Mouse (Mus musculus) kidney, embryonic 15.5 days (tissue): ENCODE data around the gene Bola1. TPM values are rescaled to one million over a fixed set of nuclear protein-coding genes. Genes with fewer than 3 reads are reported as not detected.
"Not testable (repeated sequence)": the region's sequence is repeated elsewhere in the genome, so short reads cannot be mapped to it uniquely, and the experiment has no call there.

Source experiments
- ATAC-seq: fragments of 200-750 bp; cut with Nextera tagmentation; replicated peaks from 2 replicates; pipeline ENCODE4 v1.8.0; 2017; ENCODE audit warnings: moderate TSS enrichment; ENCODE audit not compliant: low FRiP score
- H3K27ac ChIP-seq: fragments of 300-500 bp; sonication (generic); 2 replicates; pipeline ENCODE4 v1.5.1; 2015; ENCODE audit warnings: mild to moderate bottlenecking, inconsistent platforms
- H3K27me3 ChIP-seq: fragments of 300-500 bp; sonication (generic); 2 replicates; pipeline ENCODE4 v1.6.1; 2015; ENCODE audit warnings: inconsistent platforms
- H3K36me3 ChIP-seq: fragments of 300-500 bp; sonication (generic); 2 replicates; pipeline ENCODE4 v1.6.1; 2015; ENCODE audit warnings: inconsistent platforms
- H3K4me1 ChIP-seq: fragments of 300-500 bp; sonication (generic); 2 replicates; pipeline ENCODE4 v1.6.1; 2015; ENCODE audit warnings: inconsistent platforms
- H3K4me2 ChIP-seq: fragments of 300-500 bp; sonication (generic); 2 replicates; pipeline ENCODE4 v1.6.1; 2015; ENCODE audit warnings: moderate library complexity, mild to moderate bottlenecking, inconsistent platforms
- H3K4me3 ChIP-seq: fragments of 300-500 bp; sonication (generic); replicated peaks from 2 replicates; pipeline ENCODE4 v1.5.1; 2015; ENCODE audit warnings: mild to moderate bottlenecking, inconsistent platforms
- H3K9ac ChIP-seq: fragments of 300-500 bp; sonication (generic); 2 replicates; pipeline ENCODE4 v1.6.1; 2015; ENCODE audit warnings: mild to moderate bottlenecking, inconsistent platforms
- H3K9me3 ChIP-seq: fragments of 300-500 bp; sonication (generic); replicated peaks from 2 replicates; pipeline ENCODE4 v1.6.1; 2016; ENCODE audit warnings: inconsistent platforms
- WGBS: fragments of 180-500 bp; shearing (Covaris S2); methylation state at CpG from one replicate; pipeline ENCODE4 v1.1.7; 2015; ENCODE audit warnings: mixed read lengths; 5-methylcytosine and 5-hydroxymethylcytosine counted together
- polyA plus RNA-seq: library from polyadenylated mRNA; unstranded; fragments of >200 nt; fragmentation: Nextera tagmentation; extraction: Ambion mirVana; gene quantifications from 2 replicates; pipeline ENCODE4 v1.2.1, GENCODE M21; 2015

Gene Bola1
- polyA plus RNA-seq, 1 experiment from 2014 or later, result 55.2 TPM

DNA sequence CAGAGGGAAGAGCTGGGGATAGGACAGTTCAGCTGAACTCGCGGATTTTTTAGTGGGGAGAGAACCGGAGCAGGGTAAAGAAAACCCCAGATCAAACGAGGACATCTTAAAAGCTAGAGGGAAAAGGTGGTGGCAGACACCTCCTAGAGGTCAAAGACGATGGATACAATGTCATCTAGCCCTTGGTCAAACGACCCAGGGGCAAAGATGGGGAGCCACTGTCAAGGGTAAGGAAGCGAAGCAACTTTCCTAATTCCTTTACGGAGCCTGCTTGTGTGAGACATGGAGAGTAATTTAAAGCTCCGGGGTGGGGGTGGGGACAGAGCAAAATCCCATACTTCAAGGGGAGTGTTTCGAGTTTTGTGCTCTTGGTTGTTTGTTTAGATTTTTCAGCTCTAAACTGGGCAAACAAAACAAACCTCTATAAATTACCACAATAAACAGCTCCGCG, 293 bp downstream of the Bola1 start:
- Histone ChIP-seq H3K4me2 (peak overlapping the region; percentile 86), H3K36me3 (no peaks in the 10 kb centered on the region), H3K4me1 (peaks cover 35% of the 10 kb centered on the region), H3K4me3 (peak overlapping the region; percentile 68), H3K9me3 (no peaks in the 10 kb centered on the region), H3K27me3 (0 out of 2 replicates have a peak, but pooled peaks cover 2% of the 10 kb centered on the region), H3K9ac (peak overlapping the region; percentile 50), H3K27ac (peak overlapping the region; percentile 100)
- peak; percentile 7; the same call in 1 of the 2 replicates for ATAC-seq
- 0% methylated on average over 12 of the region's 12 CpGs for WGBS

DNA sequence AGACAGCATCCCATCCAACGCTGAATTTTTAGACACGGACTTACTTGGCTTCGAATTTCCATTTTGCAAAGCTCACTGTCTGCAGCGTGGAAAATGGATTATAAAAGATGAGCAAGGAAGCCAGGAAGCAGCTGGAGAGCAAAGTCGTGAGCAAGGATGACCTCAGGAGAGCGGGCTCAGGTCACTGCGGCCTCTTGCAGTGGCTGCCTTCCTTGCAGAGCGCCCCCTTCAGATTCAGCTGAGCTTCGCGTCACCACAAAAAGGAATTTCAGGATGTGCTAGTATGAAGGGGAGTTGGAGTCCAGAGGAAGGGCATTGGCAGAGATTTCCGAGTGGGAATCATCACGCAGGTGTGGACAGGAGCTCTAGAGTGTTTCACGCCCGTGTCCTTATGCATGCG, 10.3 kb downstream of the Bola1 start:
- H3K36me3 ChIP-seq, result no peaks in the 10 kb centered on the region
- no peak for ATAC-seq
- no peak overlapping the region for H3K4me3 ChIP-seq
- no peak overlapping the region for H3K9ac ChIP-seq
- WGBS, result 32% methylated on average over 15 of the region's 15 CpGs
- peaks cover 4% of the 10 kb centered on the region for H3K4me1 ChIP-seq
- H3K27me3 ChIP-seq, result no peaks in the 10 kb centered on the region
- no peak overlapping the region for H3K4me2 ChIP-seq
- H3K9me3 ChIP-seq, result no peaks in the 10 kb centered on the region
- no peak overlapping the region for H3K27ac ChIP-seq

DNA sequence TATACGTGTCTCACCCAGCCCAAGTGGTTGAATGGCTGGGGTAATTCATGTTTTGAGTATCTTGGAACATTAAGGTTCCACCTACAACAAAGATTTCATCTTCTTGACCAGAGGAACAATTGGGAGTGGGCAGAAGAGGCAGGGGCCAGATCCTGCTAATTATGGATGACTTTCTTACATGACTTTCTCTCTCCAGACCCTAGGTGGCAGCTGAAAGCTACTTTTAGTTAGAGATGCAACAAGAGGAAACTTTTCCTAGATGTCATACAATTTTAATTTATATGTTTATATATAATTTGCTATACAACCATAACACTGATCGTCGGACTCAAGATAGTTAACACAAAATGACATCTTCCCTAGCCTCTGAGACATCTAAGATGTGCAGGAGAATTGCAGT, 11.7 kb downstream of the Bola1 start:
- H3K9me3 ChIP-seq, result no peaks in the 10 kb centered on the region
- H3K27ac ChIP-seq, result no peak overlapping the region
- 86% methylated on average over 3 of the region's 3 CpGs for WGBS
- H3K4me2 ChIP-seq, result no peak overlapping the region
- no peak overlapping the region for H3K4me3 ChIP-seq
- peaks cover 4% of the 10 kb centered on the region for H3K4me1 ChIP-seq
- no peaks in the 10 kb centered on the region for H3K36me3 ChIP-seq
- no peak overlapping the region for H3K9ac ChIP-seq
- no peak for ATAC-seq
- H3K27me3 ChIP-seq, result no peaks in the 10 kb centered on the region

- Histone ChIP-seq H3K4me3 (no peak overlapping the region), H3K4me1 (peaks cover 17% of the 10 kb centered on the region), H3K36me3 (no peaks in the 10 kb centered on the region; the same call in 1 of the 2 replicates), H3K9ac (no peak overlapping the region), H3K9me3 (no peaks in the 10 kb centered on the region), H3K4me2 (no peak overlapping the region), H3K27ac (no peak overlapping the region), H3K27me3 (0 out of 2 replicates have a peak, but pooled peaks cover 6% of the 10 kb centered on the region)
- ATAC-seq, result no peak
- WGBS, result 59% methylated on average over 2 of the region's 2 CpGs
Measured at GRCm38 (mm10) chr3:96199731-96200130, 19.8 kb downstream of the Bola1 start.

- WGBS, result 22% methylated on average over 8 of the region's 8 CpGs
Measured at GRCm38 (mm10) chr3:96198601-96199251, 20.8 kb downstream of the Bola1 start.

GRCm38 (mm10) chr3:96198181-96198580, 21.3 kb downstream of the Bola1 start:
- Histone ChIP-seq H3K9ac (0 out of 2 replicates have a peak overlapping the region, but pooled peaks have one; percentile 17), H3K4me3 (peak overlapping the region; percentile 77), H3K27ac (peak overlapping the region; percentile 54), H3K36me3 (no peaks in the 10 kb centered on the region; the same call in 1 of the 2 replicates), H3K9me3 (no peaks in the 10 kb centered on the region), H3K4me1 (peaks cover 17% of the 10 kb centered on the region), H3K27me3 (0 out of 2 replicates have a peak, but pooled peaks cover 6% of the 10 kb centered on the region), H3K4me2 (peak overlapping the region; percentile 98)
- WGBS, result 3% methylated on average over 6 of the region's 6 CpGs
- peak; percentile 27 for ATAC-seq

More at GRCm38 (mm10) chr3:96198601-96199251, 20.8 kb downstream of the Bola1 start:
- not testable (repeated sequence) for H3K27me3 ChIP-seq, H3K9ac ChIP-seq, ATAC-seq, H3K9me3 ChIP-seq, H3K27ac ChIP-seq, H3K4me3 ChIP-seq, H3K36me3 ChIP-seq
- Histone ChIP-seq H3K4me2 (peak overlapping the region; percentile 98), H3K4me1 (peaks cover 17% of the 10 kb centered on the region)

GRCm38 (mm10) chr3:96197129-96197749, 22.3 kb downstream of the Bola1 start:
- no peaks in the 10 kb centered on the region; the same call in 1 of the 2 replicates for H3K36me3 ChIP-seq
- peak; percentile 93 for ATAC-seq
- H3K9me3 ChIP-seq, result no peaks in the 10 kb centered on the region
- H3K9ac ChIP-seq, result peak overlapping the region; percentile 85
- H3K27ac ChIP-seq, result peak overlapping the region; percentile 96
- 0 out of 2 replicates have a peak, but pooled peaks cover 6% of the 10 kb centered on the region for H3K27me3 ChIP-seq
- peaks cover 17% of the 10 kb centered on the region for H3K4me1 ChIP-seq
- under 1% methylated on average over 50 of the region's 50 CpGs for WGBS
- H3K4me2 ChIP-seq, result peak overlapping the region; percentile 98
- peak overlapping the region; percentile 77 for H3K4me3 ChIP-seq

DNA sequence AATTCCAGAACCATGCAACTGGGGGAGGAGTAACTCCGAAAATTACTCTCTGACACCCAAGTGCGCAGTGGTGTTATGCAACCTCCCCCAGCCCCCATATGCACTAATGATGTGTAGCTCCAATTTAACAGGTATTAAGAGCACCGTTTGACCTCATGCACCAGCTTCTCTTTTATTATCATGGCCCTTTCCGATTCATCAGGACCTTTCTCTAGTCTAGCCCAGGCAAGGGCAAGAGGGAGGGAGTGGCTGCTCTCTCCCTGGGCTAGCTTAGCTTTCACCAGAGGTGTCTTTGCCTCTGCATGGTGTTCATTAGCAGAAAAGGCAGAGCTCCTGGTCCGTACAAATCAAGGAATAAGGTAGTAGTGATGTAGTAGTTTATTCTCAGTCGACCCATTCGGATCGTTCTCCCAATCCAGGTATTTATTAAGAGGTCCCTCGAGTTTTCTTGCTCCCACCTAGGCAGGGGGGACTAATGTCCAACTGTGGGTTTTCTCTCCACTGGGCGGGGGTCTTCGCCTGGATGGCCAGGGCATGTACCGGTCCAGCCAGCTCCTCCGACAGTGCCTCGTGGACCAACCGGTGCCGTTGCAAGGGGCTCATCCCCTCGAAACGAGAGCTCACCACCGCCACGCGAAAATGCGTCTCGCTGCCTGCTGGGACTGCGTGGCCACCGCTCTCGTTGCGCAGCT, 22.9 kb downstream of the Bola1 start:
- Histone ChIP-seq H3K27ac (peak overlapping the region; percentile 96), H3K4me3 (peak overlapping the region; percentile 77), H3K4me2 (peak overlapping the region; percentile 98), H3K4me1 (peaks cover 17% of the 10 kb centered on the region), H3K27me3 (0 out of 2 replicates have a peak, but pooled peaks cover 6% of the 10 kb centered on the region), H3K36me3 (no peaks in the 10 kb centered on the region; the same call in 1 of the 2 replicates), H3K9ac (peak overlapping the region; percentile 85), H3K9me3 (no peaks in the 10 kb centered on the region)
- ATAC-seq, result peak; percentile 44; the same call in 1 of the 2 replicates
- WGBS, result 15% methylated on average over 27 of the region's 27 CpGs

GRCm38 (mm10) chr3:96195616-96196313, 23.7 kb downstream of the Bola1 start:
- Histone ChIP-seq H3K27ac (no peak overlapping the region), H3K36me3 (no peaks in the 10 kb centered on the region; the same call in 1 of the 2 replicates), H3K27me3 (0 out of 2 replicates have a peak, but pooled peaks cover 6% of the 10 kb centered on the region), H3K9me3 (no peaks in the 10 kb centered on the region), H3K4me3 (no peak overlapping the region), H3K4me2 (0 out of 2 replicates have a peak overlapping the region, but pooled peaks have one; percentile 98), H3K9ac (no peak overlapping the region), H3K4me1 (peaks cover 17% of the 10 kb centered on the region)
- ATAC-seq, result no peak
- 93% methylated on average over 11 of the region's 11 CpGs for WGBS

GRCm38 (mm10) chr3:96194966-96195365, 24.5 kb downstream of the Bola1 start:
- peaks cover 17% of the 10 kb centered on the region for H3K4me1 ChIP-seq
- WGBS, result 91% methylated on average over 10 of the region's 10 CpGs
- H3K36me3 ChIP-seq, result no peaks in the 10 kb centered on the region; the same call in 1 of the 2 replicates
- no peak overlapping the region for H3K9ac ChIP-seq
- H3K27me3 ChIP-seq, result 0 out of 2 replicates have a peak, but pooled peaks cover 6% of the 10 kb centered on the region
- H3K27ac ChIP-seq, result no peak overlapping the region
- no peak for ATAC-seq
- H3K9me3 ChIP-seq, result no peaks in the 10 kb centered on the region
- H3K4me3 ChIP-seq, result no peak overlapping the region
- H3K4me2 ChIP-seq, result no peak overlapping the region

DNA sequence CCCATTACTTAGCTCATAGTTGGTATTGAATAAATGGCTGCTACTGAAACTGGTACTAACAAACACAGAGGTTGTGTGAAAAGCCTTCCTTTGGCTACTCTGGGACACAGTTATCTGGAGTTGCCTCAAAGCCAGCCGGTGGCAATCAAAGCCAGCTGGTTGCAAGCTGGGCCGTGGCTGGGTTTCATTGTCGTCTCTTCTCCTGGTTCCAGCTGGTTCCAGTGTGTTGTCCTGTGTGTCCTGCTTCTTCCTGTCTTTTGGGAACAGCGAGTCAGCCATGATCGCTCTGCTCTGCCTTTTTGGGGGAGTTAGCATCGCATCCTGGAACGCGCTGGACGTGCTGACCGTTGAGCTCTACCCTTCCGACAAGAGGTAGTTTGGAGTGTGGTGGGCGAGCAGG, 26.5 kb downstream of the Bola1 start:
- Histone ChIP-seq H3K4me3 (no peak overlapping the region), H3K9me3 (no peaks in the 10 kb centered on the region), H3K4me2 (no peak overlapping the region), H3K36me3 (no peaks in the 10 kb centered on the region; the same call in 1 of the 2 replicates), H3K4me1 (peaks cover 15% of the 10 kb centered on the region), H3K27me3 (no peaks in the 10 kb centered on the region), H3K9ac (0 out of 2 replicates have a peak overlapping the region, but pooled peaks have one; percentile 7), H3K27ac (no peak overlapping the region)
- no peak for ATAC-seq
- WGBS, result 60% methylated on average over 12 of the region's 12 CpGs
